23 mouse cellular contexts compared by ENCODE assay signal in genomic region chrX:150996775-150997174, GRCm38 (mm10). TPM values are rescaled to one million over a fixed set of nuclear protein-coding genes. Genes with fewer than 3 reads are reported as not detected.
DNase-seq lines count a peak whose midpoint lies in the region; ATAC-seq and TF ChIP-seq lines count a peak whose summit lies in the region.
"Had no signal": no experiment of that assay in that cellular context is flagged by ENCODE, and none has a peak within 500 bp of the region (broad histone marks: within the 10 kb centered on the region; RNA-seq: fewer than 3 reads in every experiment).

No protein-coding gene starts in this region.

- H3K4me1 ChIP-seq in olfactory bulb, adult 2 months (ENCODE audit: control insufficient read depth, insufficient read depth, low read length) = no peaks in the 10 kb centered on the region
- H3K4me1 ChIP-seq in midbrain, postnatal 0 days (ENCODE audit: insufficient read depth, low read length) = no peaks in the 10 kb centered on the region
- H3K4me1 ChIP-seq: embryonic facial prominence, embryonic 15.5 days; limb, embryonic 13.5 days; liver, embryonic 12.5 days; midbrain, embryonic 10.5 days; neural tube, embryonic 15.5 days had no signal

- H3K9me3 ChIP-seq in midbrain, postnatal 0 days (ENCODE audit: low read length) = no peaks in the 10 kb centered on the region
- H3K9me3 ChIP-seq: embryonic facial prominence, embryonic 15.5 days; limb, embryonic 13.5 days; liver, embryonic 12.5 days; midbrain, embryonic 10.5 days; neural tube, embryonic 15.5 days had no signal

- 44% methylated on average over 3 of the region's 3 CpGs for WGBS in olfactory bulb, adult 2 months
- WGBS in midbrain, postnatal 0 days = 85% methylated on average over 3 of the region's 3 CpGs

- H3K4me3 ChIP-seq in olfactory bulb, adult 2 months (ENCODE audit: insufficient read depth, low read depth, low read length) = no peak overlapping the region
- H3K4me3 ChIP-seq in midbrain, postnatal 0 days (ENCODE audit: low read depth, low read length) = no peak overlapping the region
- H3K4me3 ChIP-seq: embryonic facial prominence, embryonic 15.5 days; limb, embryonic 13.5 days; liver, embryonic 12.5 days; midbrain, embryonic 10.5 days; neural tube, embryonic 15.5 days had no signal

- H3K4me2 ChIP-seq in midbrain, postnatal 0 days (ENCODE audit: low read depth, low read length, poor library complexity, severe bottlenecking) = no peak overlapping the region
- H3K4me2 ChIP-seq: embryonic facial prominence, embryonic 15.5 days; hindbrain, embryonic 14.5 days; limb, embryonic 13.5 days; liver, embryonic 12.5 days; neural tube, embryonic 15.5 days had no signal

- intact Hi-C loops in left cerebral cortex, postnatal 4 days (cut with DNase I) = loop anchor here (10.0 kb wide), 1 partner anchor 918 kb away; no protein-coding TSS in a partner anchor

- TF ChIP-seq POLR2A in olfactory bulb, adult 2 months (IDR thresholded peaks at IDR 0.05; ENCODE audit: insufficient read depth, low read depth, low read length) = no peak

- ATAC-seq in frontal cortex, adult (ENCODE audit: low TSS enrichment) = peak; percentile 99
- no peak for ATAC-seq in midbrain, postnatal 0 days (ENCODE audit: low FRiP score)
- ATAC-seq: activated CD4-positive, CD25-positive, alpha-beta regulatory T cell, adult 4 months; forebrain, embryonic 14.5 days; liver, embryonic 12.5 days had no signal

- H3K36me3 ChIP-seq in midbrain, postnatal 0 days (ENCODE audit: insufficient read depth, low read length) = peaks cover 12% of the 10 kb centered on the region; the same call in 1 of the 2 replicates

- peak overlapping the region; percentile 4; the same call in 1 of the 2 replicates for H3K27ac ChIP-seq in olfactory bulb, adult 2 months (ENCODE audit: insufficient read depth, low read depth, low read length)
- no peak overlapping the region for H3K27ac ChIP-seq in midbrain, postnatal 0 days (ENCODE audit: low read depth, low read length)
- H3K27ac ChIP-seq: embryonic facial prominence, embryonic 15.5 days; hindbrain, embryonic 14.5 days; kidney, postnatal 0 days; limb, embryonic 13.5 days; liver, embryonic 12.5 days; midbrain, embryonic 10.5 days; neural tube, embryonic 15.5 days had no signal

- no peak for DNase-seq in frontal cortex, postnatal 14 days (ENCODE audit: low spot score in 2 of 2)
- DNase-seq in left cerebral cortex, adult 18-20 months (ENCODE audit: low spot score in 2 of 2) = peak; percentile 23 to 44
- DNase-seq in left cerebral cortex, postnatal 4 days = no peak
- peak; percentile 6 to 15 for DNase-seq in layer of hippocampus, postnatal 36 days
- no peak for DNase-seq in heart, adult 18-20 months
- no peak for DNase-seq in midbrain, postnatal 0 days (ENCODE audit: low spot score)
- DNase-seq: adrenal gland, postnatal 10 days; cerebellum, adult 9-10 months; gastrocnemius, postnatal 36 days; kidney, adult 2 months; lung, adult 18-20 months; lung, postnatal 10 days had no signal

- H3K9ac ChIP-seq in midbrain, postnatal 0 days (replicated peaks; ENCODE audit: low read length, poor library complexity, severe bottlenecking) = no peak overlapping the region
- H3K9ac ChIP-seq: embryonic facial prominence, embryonic 15.5 days; hindbrain, embryonic 14.5 days; limb, embryonic 13.5 days; liver, embryonic 12.5 days; neural tube, embryonic 15.5 days had no signal

- TF ChIP-seq CTCF in olfactory bulb, adult 2 months (IDR thresholded peaks at IDR 0.05; ENCODE audit: insufficient read depth, low read depth, low read length) = no peak
- TF ChIP-seq CTCF in midbrain, postnatal 0 days (IDR thresholded peaks at IDR 0.05) = no peak

- H3K27me3 ChIP-seq in midbrain, postnatal 0 days (ENCODE audit: insufficient read depth, low read length) = no peaks in the 10 kb centered on the region
- H3K27me3 ChIP-seq: embryonic facial prominence, embryonic 15.5 days; limb, embryonic 13.5 days; liver, embryonic 12.5 days had no signal

RNA-seq across cellular contexts. Expression of gene Gnl3l, which starts 20.3 kb away (rescaled TPM):
- 100 to 1,000 TPM; 210 to 212 TPM for total RNA-seq in left cerebral cortex, adult 18-20 months (2021)
- total RNA-seq in left cerebral cortex, postnatal 4 days (2021) = 100 to 1,000 TPM; 174 to 191 TPM
- 100 to 1,000 TPM; 183 to 187 TPM for total RNA-seq in layer of hippocampus, postnatal 36 days (2021)
- 94.1 and 633 TPM in 2 replicates for polyA plus RNA-seq in olfactory bulb, adult 2 months (2012; ENCODE audit: insufficient read depth, insufficient read length, low replicate concordance, missing spikeins)
- total RNA-seq in heart, adult 18-20 months (2021) = 10 to 100 TPM; 32.9 TPM
- 170 and 195 TPM in 2 replicates for total RNA-seq in midbrain, postnatal 0 days (2014; rRNA removed)
- 113 and 118 TPM in 2 replicates for polyA plus RNA-seq in midbrain, postnatal 0 days (2015; fragmentation: Nextera tagmentation; extraction: Ambion mirVana)

RNA-seq across cellular contexts. Expression of gene Fgd1, which starts 49.2 kb away (rescaled TPM):
- total RNA-seq in left cerebral cortex, adult 18-20 months (2021) = 10 to 100 TPM; 19.5 to 20.4 TPM
- total RNA-seq in left cerebral cortex, postnatal 4 days (2021) = 10 to 100 TPM; 49.3 to 51.2 TPM
- total RNA-seq in layer of hippocampus, postnatal 36 days (2021) = 10 to 100 TPM; 16.6 to 18.6 TPM
- polyA plus RNA-seq in olfactory bulb, adult 2 months (2012; ENCODE audit: insufficient read depth, insufficient read length, low replicate concordance, missing spikeins) = not detected in 2 replicates
- total RNA-seq in heart, adult 18-20 months (2021) = 1 to 10 TPM; 6.2 to 7.4 TPM
- total RNA-seq in midbrain, postnatal 0 days (2014; rRNA removed) = 46.1 and 48.9 TPM in 2 replicates
- polyA plus RNA-seq in midbrain, postnatal 0 days (2015; fragmentation: Nextera tagmentation; extraction: Ambion mirVana) = 12.6 and 14.4 TPM in 2 replicates

Comparison
In these comparisons a context has a peak if more than half of its experiments do, and no peak if none do; other contexts are left out.
1. DNase-seq: peak in left cerebral cortex, adult 18-20 months (2 of 2) and layer of hippocampus, postnatal 36 days (2 of 2); none in frontal cortex, postnatal 14 days (0 of 2), left cerebral cortex, postnatal 4 days (single experiment), heart, adult 18-20 months (0 of 2) and midbrain, postnatal 0 days (single experiment).